Mouse (Mus musculus) right cerebral cortex, postnatal 10 days (tissue): Measurements from ENCODE around the gene Slc23a4.
A peak's percentile ranks its signal among the peaks of the same experiment; 100 is the strongest.

Experiments used
- DNase-seq, 2 experiments: peaks; one replicate each; pipeline ENCODE4 v3.0.0; 2021; ENCODE audit warnings: low spot score in 2 of 2

Slc23a4 gene

GRCm38 (mm10) chr6:34955862-34956241 is 32.4 kb downstream of the Slc23a4 start:
- DNase-seq: no peak

- no peak for DNase-seq
These were observed 33.0 kb downstream of the Slc23a4 start for GRCm38 (mm10) chr6:34954926-34955861.

DNA sequence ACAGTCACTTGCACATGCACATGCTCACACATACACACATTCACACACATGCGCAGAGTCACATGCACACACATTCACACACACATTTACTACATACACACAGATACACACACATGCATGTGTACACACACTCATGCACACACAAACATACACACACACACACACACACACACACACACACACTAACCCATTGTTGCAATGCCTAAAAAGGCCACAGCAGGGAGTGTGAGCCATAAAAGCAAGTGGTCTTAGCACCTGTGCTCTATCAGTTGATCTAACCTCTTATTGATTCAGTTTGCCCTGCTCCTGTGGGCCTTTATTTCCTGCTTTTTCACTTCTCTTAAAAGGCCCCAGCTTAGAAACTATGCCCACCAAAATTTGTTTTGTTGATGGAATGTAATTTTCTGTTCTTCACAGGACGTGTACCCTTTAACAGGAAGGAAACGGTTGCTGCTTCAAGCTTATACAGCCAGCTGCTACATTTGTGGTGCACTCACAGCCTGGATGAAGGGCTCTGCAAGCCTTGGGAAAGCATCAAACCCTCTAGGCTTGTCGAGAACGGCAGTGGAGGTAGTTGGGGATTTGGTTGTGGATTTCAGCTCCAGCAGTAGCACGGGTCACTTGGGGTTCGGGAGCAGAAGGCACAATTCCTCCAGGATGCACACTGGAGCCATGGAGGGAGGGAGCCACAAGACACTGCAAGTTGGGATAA is 36.1 kb downstream of the Slc23a4 start:
- DNase-seq: no peak

GRCm38 (mm10) chr6:34951518-34951917 is 36.7 kb downstream of the Slc23a4 start:
- no peak for DNase-seq

- peak; percentile 44 to 48 for DNase-seq
These were observed 39.7 kb downstream of the Slc23a4 start for GRCm38 (mm10) chr6:34948461-34948860.

GRCm38 (mm10) chr6:34946486-34947079 is 41.6 kb downstream of the Slc23a4 start:
- no peak for DNase-seq

- no peak for DNase-seq
These were observed 44.7 kb downstream of the Slc23a4 start for GRCm38 (mm10) chr6:34943499-34943898.

DNA sequence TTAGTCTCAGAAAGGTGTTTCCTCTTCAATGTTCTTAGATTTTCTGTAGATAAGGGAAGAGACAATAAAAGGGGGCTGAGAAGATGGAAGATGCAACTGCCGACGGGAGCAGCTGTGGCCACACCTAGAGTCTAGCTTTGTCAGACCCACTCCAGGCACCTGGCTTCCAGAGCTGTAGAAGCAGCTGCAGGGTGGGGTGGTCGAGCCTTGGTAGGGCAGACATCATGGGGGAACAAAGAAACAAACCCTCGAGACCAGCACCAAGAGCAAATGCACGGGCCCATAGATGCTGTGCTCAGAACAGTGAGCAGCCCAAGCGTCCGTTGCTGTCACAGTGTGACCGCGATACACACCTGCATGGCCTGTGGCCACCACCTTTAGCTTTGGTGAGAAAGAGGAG is 45.8 kb downstream of the Slc23a4 start:
- DNase-seq: no peak

DNA sequence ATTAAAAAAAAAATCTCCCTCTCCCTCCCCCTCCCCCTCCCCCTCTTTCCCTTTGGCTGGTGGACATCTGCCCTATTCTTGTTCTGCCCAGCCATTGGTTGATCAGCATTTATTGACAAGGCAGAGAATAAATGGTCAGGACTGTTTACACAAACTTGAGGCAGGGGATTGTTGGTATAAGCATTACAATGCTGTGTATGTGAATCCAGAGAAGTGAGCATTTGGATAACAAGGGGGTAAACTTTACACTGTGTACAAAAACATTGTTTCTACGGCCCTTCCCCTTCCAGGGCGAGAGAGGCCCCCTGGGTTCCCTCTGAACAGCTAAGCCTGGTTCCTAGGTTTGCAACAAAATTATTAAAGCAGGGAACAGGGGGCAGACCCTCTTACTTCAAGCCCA is 46.7 kb downstream of the Slc23a4 start:
- DNase-seq: no peak

- no peak for DNase-seq
These were observed 48.8 kb downstream of the Slc23a4 start for GRCm38 (mm10) chr6:34939451-34939850.

- no peak for DNase-seq
These were observed 49.3 kb downstream of the Slc23a4 start for GRCm38 (mm10) chr6:34938929-34939325.

- no peak for DNase-seq
These were observed 49.8 kb downstream of the Slc23a4 start for GRCm38 (mm10) chr6:34938280-34938928.

- DNase-seq: no peak
These were observed 51.5 kb downstream of the Slc23a4 start for GRCm38 (mm10) chr6:34936743-34937142.

DNA sequence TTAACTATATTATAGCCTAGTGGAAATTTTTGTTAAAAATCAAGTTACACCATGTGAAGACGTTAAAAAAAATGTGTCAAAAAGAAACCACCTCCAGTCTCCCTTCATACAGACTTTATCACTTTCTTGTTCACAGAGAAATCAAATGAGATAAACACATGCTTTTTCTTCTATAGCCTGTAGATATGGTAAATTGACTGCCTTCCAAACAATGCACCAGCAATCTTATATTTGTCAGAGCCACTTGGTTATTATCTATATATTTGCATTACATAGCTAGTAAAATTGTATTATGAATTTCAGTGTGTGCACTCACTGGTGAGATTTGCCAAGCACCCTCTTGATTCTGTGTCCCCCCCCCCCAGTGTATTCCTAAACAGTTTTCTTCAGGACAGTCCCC is 55.6 kb downstream of the Slc23a4 start:
- no peak for DNase-seq

- no peak for DNase-seq
These were observed 60.6 kb downstream of the Slc23a4 start for GRCm38 (mm10) chr6:34927594-34927993.

DNA sequence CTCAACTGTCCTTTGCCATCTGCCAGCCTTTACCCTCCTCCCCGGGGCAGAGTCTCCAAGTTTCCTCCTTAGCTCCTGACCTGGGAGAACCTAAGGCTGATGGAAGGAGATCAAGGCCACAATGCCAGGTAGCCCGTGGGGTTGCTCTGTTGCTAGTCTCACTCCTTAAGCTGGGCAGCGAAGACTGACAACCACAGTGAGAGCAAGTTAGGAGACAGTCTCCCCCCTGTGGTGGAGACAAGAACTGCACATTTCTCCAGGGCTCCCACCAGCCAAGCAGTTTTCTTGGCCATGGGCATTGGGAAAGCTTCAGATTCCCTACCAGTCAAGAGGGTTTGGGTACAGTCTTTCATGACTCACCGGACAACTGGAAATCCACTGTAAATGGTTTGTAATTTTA is 61.0 kb downstream of the Slc23a4 start:
- DNase-seq: peak; percentile 54 to 70

- DNase-seq: peak in 1 of 2 experiments; percentile 37
These were observed 66.3 kb downstream of the Slc23a4 start for GRCm38 (mm10) chr6:34921941-34922340.

- DNase-seq: no peak
These were observed 67.6 kb downstream of the Slc23a4 start for GRCm38 (mm10) chr6:34920631-34921030.

DNA sequence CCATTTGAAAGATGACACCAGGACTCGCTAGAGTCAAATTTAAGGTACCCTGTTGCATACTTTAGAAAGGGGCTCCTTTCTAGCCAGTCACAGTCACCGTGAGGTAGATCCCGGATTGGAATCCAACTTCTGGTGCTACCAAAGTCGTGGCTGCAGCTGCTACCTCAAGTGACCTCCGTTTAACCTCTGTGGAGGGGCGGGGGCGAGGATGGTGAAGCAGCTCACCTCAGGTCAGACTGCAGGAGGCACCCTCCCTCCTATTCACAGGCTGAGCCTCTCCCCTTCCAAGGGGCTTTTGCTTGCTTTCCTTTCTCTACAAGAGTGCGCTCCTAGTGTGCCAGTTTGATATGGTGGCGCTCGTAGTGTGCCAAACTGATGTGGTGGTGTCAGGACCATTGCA is 68.2 kb downstream of the Slc23a4 start, which contains the start of gene Stra8:
Gene Stra8 (plus strand): TSS at position 208 of the 400 bp plus-strand sequence.
- no peak for DNase-seq

- no peak for DNase-seq
These were observed 69.1 kb downstream of the Slc23a4 start for GRCm38 (mm10) chr6:34919146-34919545.

GRCm38 (mm10) chr6:34914462-34914861 is 73.7 kb downstream of the Slc23a4 start:
- no peak for DNase-seq
